Mouse (Mus musculus) cerebellum, postnatal 14 days (tissue): ENCODE measurements around the gene Ccdc102a.
"Not testable (repeated sequence)": the region's sequence is repeated elsewhere in the genome, so short reads cannot be mapped to it uniquely, and the experiment has no call there.

ENCODE experiments used
- DNase-seq, 2 experiments: peaks; one replicate each; pipeline ENCODE4 v3.0.0; 2021; ENCODE audit warnings: mixed read lengths in 2 of 2

Ccdc102a gene

GRCm38 (mm10) chr8:94872576-94872975, 45.3 kb downstream of the Ccdc102a start:
- DNase-seq: no peak

- DNase-seq: peak in 1 of 2 experiments; percentile 39
Observed at GRCm38 (mm10) chr8:94872156-94872555, 45.7 kb downstream of the Ccdc102a start.

GRCm38 (mm10) chr8:94871108-94871894, 46.6 kb downstream of the Ccdc102a start:
- peak; percentile 77 to 80 for DNase-seq

DNA sequence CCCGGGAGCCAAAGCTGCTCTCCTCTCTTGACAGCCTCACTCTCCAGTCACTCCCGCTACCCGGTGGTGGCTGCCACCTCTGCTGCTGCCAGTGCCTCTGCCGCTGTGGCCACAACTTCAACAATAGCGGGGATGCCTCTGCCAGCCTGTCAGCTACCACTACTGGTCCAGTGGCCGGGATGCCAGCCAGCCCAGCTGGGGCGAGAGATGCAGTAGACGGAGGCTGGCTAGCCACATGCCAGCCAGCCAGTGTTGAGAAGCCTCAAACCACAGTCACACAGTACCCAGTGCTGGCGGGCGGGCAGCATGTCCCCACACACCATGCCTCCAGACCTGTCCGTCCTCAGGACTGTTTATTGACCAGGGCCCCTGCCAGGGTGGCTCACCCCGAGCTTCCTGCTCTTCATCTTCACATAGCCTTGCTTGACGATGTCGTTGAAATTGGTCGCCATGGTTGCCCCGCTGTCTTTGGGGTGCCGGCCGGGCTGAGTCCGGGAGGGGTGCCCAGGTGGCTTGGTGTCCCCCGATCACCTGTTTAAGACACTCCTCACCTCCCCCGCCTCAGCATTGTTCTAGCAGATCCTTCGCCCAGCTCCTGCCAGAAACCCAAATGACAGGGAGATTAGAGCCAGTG, 47.3 kb downstream of the Ccdc102a start:
- DNase-seq: peak; percentile 68 to 80

GRCm38 (mm10) chr8:94870003-94870402, 47.9 kb downstream of the Ccdc102a start:
- no peak for DNase-seq

DNA sequence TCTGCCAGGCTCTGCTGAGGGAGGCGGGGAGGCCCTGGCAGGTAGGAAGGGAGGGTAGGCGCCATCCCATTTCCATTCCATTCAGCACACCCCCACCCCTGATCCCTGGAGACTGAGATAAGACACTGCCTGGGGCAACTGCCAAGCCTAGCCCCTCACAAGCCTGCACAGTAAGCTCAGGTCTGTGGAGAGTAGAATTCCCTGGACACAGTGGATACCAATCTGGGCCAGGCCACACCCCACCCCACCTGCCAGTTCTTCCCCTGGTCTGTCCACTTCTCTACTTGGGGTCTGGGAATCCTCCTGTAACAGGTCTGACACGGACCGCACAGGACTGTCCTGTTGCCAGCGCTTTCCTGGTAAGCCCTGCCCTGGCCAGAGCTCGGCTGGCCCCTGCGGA, 48.8 kb downstream of the Ccdc102a start:
- no peak for DNase-seq

- DNase-seq: no peak
Observed at GRCm38 (mm10) chr8:94866921-94867320, 51.0 kb downstream of the Ccdc102a start.

DNA sequence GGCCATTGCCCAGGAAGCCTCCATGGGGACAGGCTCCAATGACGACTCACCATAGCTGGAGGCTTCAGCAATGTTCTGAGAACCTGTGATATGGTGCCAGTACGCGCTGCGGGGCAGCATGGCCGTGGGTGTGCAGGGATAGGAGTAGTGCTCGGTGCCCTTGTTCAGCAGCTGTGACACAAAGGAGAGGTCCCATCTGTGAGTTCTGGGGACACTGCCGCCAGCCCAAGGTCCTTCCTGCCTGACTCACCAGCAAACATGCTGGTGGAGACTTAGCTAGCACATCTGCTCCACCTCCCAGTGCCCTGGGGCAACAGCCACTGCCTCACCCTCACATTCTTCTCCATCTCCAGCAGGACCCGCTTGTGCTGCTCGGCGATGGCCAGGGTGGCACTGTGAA, 52.6 kb downstream of the Ccdc102a start:
- no peak for DNase-seq

DNA sequence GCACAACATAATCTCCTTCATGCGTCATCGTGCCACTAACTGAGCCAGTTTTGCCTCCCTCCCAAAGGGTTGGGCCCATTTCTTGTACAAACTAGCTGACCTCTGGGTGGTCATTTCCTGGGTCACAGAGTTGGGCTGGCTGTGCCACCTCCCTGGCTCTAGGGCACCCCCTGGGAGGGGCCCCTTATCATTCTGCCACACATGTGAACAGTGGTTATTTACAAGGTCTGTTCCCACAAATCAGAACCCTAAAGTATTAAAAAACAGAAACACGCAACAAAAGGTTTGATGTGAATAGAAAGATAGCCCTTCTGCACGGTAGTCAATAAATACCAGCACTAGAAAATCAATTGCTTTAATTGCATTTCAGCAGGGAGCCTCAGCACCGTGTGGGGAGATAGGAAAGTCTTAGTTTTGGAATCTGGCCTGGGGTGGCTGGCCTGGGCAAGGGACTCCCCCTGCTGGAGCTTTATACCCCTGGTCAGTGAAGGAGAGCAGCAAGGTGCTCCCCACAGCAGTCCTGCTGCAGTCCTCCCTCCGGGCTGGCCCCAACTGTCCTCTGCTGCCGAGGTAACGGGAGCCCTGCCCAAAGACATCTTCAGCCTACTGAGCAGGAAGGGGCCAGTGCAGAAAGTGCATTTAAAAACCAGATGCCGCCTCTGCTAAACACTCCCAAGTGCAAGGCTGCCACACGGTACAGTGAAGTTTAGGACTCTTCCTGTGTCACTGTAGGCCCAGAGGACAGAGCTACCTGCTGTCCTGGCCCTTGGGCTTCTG, 53.8 kb downstream of the Ccdc102a start:
- no peak for DNase-seq

DNA sequence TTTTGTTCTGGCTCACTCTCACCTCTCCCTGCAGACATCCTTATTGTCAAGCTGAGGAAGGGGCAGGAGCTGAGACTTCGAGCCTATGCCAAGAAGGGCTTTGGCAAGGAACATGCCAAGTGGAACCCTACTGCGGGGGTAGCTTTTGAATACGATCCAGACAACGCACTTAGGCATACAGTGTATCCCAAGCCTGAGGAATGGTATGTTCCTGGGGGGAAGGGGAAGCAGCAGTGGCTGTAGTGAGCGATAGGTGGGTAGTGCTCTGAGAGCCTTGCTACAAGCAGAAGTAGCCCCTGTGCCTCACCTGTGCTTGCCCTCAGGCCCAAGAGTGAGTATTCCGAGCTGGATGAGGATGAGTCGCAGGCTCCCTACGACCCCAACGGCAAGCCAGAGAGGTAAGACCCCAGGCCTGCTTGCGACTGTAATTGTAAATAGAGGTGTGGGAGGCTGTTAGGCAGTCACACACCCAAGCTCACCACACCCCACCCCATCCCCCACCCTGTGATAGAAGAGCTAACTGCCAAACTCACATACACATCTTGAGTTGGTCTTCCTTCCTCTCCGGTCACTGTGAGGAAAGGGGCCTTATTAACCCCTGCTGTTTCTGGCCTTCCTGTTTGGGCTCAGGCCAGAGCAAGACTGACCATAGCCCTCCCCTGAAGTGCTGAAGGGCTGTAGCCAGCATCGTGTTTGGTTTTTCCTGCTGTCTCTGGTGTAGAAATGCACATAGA, 55.2 kb downstream of the Ccdc102a start:
- no peak for DNase-seq

DNA sequence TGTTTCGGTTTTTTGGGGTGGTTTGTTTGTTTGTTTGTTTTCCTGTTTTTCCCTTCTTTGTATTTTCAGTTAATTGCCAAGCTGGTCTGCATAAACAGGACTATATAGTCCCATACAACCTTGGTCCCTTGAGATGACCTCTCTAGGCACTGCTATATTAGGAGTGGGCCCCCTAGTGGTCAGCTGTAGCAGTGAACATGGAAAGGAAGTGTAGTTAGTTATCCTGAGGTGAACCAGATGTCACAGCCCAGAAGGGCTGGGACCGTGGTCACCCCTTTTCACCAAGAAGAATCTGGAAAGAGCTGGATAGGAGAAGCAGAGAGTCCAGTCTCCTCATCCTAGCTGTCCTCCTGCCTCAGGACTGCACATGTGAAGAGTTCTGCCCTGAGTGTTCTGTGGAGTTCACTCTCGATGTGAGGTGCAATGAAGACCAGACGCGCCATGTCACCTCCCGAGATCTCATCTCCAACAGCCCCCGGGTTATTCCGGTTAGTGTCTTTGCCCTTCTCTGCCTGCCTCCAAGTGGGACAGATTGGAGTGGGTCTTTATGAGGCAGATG, 56.5 kb downstream of the Ccdc102a start:
- peak; percentile 67 to 80 for DNase-seq

DNA sequence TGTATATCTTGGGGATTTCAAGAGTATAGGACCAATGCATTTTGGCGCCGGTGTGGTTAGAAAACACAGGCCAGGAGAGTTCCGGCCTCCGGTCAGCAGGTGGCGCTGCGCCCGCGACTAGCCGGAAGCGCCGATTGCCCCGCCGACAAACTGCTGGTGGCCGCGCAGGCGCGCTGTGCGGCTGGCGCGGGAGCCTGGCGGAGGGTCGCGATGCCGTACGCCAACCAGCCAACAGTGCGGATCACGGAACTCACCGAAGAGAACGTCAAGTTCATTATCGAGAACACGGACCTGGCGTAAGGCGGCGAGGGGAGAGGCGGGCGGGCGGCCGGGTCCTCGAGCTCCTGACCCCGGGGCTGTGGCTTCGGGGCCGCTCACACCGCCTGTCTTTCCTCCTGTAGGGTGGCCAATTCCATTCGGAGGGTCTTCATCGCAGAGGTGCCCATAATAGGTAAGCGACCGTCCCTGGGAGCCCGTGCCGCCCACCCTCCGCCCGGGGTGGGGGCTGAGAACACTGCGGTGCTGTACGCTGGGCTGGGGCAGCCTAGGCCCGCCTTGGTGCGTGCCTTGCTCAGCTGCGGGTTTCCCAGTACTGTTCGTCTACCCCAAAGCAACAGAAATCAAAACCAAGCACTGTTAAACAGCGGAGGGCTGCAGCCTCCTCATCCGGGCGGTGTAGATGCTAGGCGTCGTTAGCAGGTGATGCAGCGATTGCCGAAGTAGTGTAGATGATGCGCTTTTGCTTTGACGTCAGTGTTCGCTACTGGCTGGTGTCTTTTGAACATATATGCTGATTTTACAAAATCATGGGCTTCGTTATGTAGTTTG, 60.3 kb downstream of the Ccdc102a start, which contains the start of gene Polr2c:
Gene Polr2c (plus strand): TSS at position 105 of the 828 bp plus-strand sequence.
- DNase-seq: peak; percentile 97

DNA sequence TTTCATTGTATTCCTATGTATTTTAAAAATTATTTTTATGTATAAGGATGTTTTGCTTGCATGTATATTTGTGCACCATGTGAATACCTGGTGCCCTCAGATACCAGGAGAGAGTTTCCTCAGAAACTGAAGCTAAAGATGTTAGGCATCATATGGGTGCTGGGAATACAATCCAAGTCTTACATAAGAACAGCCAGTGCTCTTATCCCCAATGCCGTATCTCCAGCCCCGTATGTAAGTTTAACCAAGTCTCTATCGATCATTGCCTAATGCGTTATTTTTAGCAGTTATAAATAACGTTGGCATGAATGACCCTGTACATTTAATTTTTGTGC, 60.9 kb downstream of the Ccdc102a start:
- DNase-seq: no peak

- not testable (repeated sequence) for DNase-seq
Observed at GRCm38 (mm10) chr8:94854761-94855160, 63.1 kb downstream of the Ccdc102a start.
